Mouse (Mus musculus) kidney, postnatal 0 days (tissue): ENCODE data around the gene BC048679. TPM values are rescaled to one million over a fixed set of nuclear protein-coding genes. Genes with fewer than 3 reads are reported as not detected.

Experiments used
- ATAC-seq: fragments of 200-750 bp; cut with Nextera tagmentation; replicated peaks from 2 replicates; pipeline ENCODE4 v1.8.0; 2017; ENCODE audit warnings: low read depth, moderate number of reproducible peaks, moderate TSS enrichment, moderate library complexity; ENCODE audit not compliant: low FRiP score
- DNase-seq: peaks from one replicate; pipeline ENCODE4 v3.0.0-alpha.2; 2016; ENCODE audit warnings: low spot score
- H3K27ac ChIP-seq: fragments of 300-500 bp; sonication (generic); 2 replicates; pipeline ENCODE4 v1.5.1; 2014; ENCODE audit warnings: mild to moderate bottlenecking
- H3K27me3 ChIP-seq: fragments of 300-500 bp; sonication (generic); 2 replicates; pipeline ENCODE4 v1.6.1; 2014; ENCODE audit warnings: low read length, mixed read lengths; ENCODE audit not compliant: insufficient read depth
- H3K36me3 ChIP-seq: fragments of 300-500 bp; sonication (generic); 2 replicates; pipeline ENCODE4 v1.6.1; 2014; ENCODE audit warnings: low read length, mixed read lengths; ENCODE audit not compliant: insufficient read depth
- H3K4me1 ChIP-seq: fragments of 300-500 bp; sonication (generic); replicated peaks from 2 replicates; pipeline ENCODE4 v1.6.1; 2014; ENCODE audit warnings: antibody characterized with exemption, low read length, mixed read lengths; ENCODE audit not compliant: insufficient read depth
- H3K4me2 ChIP-seq: fragments of 300-500 bp; sonication (generic); 2 replicates; pipeline ENCODE4 v1.6.1; 2014; ENCODE audit warnings: mild to moderate bottlenecking, low read length, moderate library complexity, mixed read lengths
- H3K4me3 ChIP-seq: fragments of 300-500 bp; sonication (generic); replicated peaks from 2 replicates; pipeline ENCODE4 v1.5.1; 2014; ENCODE audit warnings: low read depth, low read length
- H3K9ac ChIP-seq: fragments of 300-500 bp; sonication (generic); 2 replicates; pipeline ENCODE4 v1.6.1; 2014; ENCODE audit warnings: low read depth, low read length
- H3K9me3 ChIP-seq: fragments of 300-500 bp; sonication (generic); replicated peaks from 2 replicates; pipeline ENCODE4 v1.6.1; 2016; ENCODE audit warnings: low read length, inconsistent platforms, mixed read lengths
- CTCF ChIP-seq: IDR thresholded peaks from 2 replicates; pipeline ENCODE4 v1.5.1; 2016; ENCODE audit warnings: antibody characterized with exemption, low read depth, mild to moderate bottlenecking, moderate library complexity
- WGBS: fragments of 180-500 bp; shearing (Covaris S2); extraction: QIAGEN DNeasy Blood & Tissue Kit; methylation state at CpG from one replicate; pipeline ENCODE4 v1.1.7; 2014; 5-methylcytosine and 5-hydroxymethylcytosine counted together
- microRNA counts: library from miRNA; unstranded; fragments of <30 nt; microRNA quantifications from one replicate; lab custom pipeline; 2015
- polyA plus RNA-seq: library from polyadenylated mRNA; unstranded; fragments of >200 nt; fragmentation: Nextera tagmentation; extraction: Ambion mirVana; gene quantifications from 2 replicates; pipeline ENCODE4 v1.2.1, GENCODE M21; 2015

Gene BC048679
- polyA plus RNA-seq, 1 experiment from 2014 or later, result not detected

DNA sequence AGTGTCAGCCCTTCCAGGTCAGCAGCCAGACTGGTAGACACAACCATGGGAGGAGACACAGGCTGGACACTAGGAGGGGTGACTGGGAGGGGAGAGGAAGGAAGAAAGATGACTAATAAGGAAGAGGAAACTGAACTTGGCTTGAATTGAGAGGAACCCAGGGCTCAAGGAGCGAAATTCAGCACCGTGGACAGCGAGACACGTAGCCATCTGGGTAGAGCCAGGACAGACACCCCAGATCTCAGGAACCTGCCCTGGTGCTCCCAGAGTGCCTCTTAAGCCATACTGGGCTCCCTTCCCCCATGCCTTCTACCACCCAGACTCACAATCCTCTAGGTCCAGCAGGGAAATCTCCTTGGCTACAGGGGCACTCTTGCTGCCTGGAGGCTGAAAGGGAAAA lies 34.0 kb downstream of the BC048679 start:
- no peak overlapping the region for H3K27ac ChIP-seq
- no peak for TF ChIP-seq CTCF
- WGBS, result 3% methylated on average over 4 of the region's 4 CpGs
- H3K27me3 ChIP-seq, result no peaks in the 10 kb centered on the region
- H3K4me2 ChIP-seq, result no peak overlapping the region
- no peak overlapping the region for H3K4me3 ChIP-seq
- H3K9ac ChIP-seq, result no peak overlapping the region
- DNase-seq (peak; percentile 70), ATAC-seq (no peak)
- no peaks in the 10 kb centered on the region for H3K9me3 ChIP-seq
- H3K4me1 ChIP-seq, result no peaks in the 10 kb centered on the region
- H3K36me3 ChIP-seq, result no peaks in the 10 kb centered on the region

DNA sequence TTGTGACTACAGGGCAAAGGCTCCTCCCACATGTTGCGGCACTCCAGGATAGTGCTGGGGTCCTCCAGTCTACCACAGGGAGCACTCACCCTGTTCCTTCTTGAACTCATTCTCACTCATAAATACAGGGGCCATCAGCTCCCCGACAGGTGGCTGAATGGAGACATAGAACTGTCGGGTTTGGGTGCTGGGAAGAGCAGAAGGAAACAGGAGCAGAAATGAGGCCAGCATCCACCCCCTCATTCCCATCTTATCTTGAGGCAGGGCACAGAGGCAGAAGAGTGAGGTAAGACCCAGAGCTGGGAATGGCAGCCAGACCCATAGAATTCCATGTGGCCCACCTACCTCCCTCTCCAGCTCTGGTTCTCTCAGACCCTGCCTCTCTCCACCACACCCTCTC lies 35.3 kb downstream of the BC048679 start:
- Histone ChIP-seq H3K4me3 (no peak overlapping the region), H3K4me1 (no peaks in the 10 kb centered on the region), H3K9me3 (no peaks in the 10 kb centered on the region), H3K9ac (no peak overlapping the region), H3K4me2 (no peak overlapping the region), H3K27me3 (no peaks in the 10 kb centered on the region), H3K27ac (no peak overlapping the region), H3K36me3 (no peaks in the 10 kb centered on the region)
- no peak for DNase-seq
- ATAC-seq, result no peak
- WGBS, result 80% methylated on average over 3 of the region's 3 CpGs
- TF ChIP-seq CTCF, result no peak

DNA sequence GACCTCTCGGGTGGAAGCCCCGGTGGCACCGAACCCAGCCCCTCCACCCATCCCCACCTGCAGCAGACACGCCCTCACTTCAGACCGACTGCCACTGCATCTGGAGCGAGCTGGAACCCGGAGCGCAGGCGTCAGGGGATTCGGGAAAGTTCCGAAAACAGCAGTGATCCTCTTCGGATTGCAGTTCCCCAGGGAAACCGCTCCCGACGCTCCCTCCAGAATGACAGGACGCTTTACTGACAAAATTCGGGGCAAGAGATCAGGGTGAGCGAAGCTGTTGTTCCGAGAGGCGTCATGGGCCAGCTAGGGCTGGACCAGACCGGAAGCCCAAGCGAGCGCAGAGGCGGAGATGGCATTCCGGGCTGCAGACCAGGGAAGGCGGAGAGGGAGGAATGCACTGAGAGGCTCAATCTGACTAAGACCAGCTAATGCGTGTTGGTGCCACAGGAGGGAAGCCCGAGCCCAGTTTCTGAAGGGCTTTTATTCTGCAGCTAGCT lies 42.9 kb downstream of the BC048679 start, which contains the start of gene Cpeb1:
TSS of gene Cpeb1 (minus strand) at position 311 of the 497 bp plus-strand sequence.
- Histone ChIP-seq H3K9me3 (no peaks in the 10 kb centered on the region), H3K4me2 (peak within 1 kb of the TSS; percentile 88), H3K27ac (no peak within 1 kb of the TSS), H3K4me1 (peaks cover 13% of the 10 kb centered on the region), H3K4me3 (peak within 1 kb of the TSS; percentile 48), H3K27me3 (peaks cover 42% of the 10 kb centered on the region), H3K9ac (peak within 1 kb of the TSS; percentile 47; the same call in 1 of the 2 replicates), H3K36me3 (no peaks in the 10 kb centered on the region)
- DNase-seq, result peak; percentile 76
- ATAC-seq, result peak; percentile 75
- under 1% methylated on average over 28 of the region's 28 CpGs for WGBS
- peak; percentile 54 for TF ChIP-seq CTCF

DNA sequence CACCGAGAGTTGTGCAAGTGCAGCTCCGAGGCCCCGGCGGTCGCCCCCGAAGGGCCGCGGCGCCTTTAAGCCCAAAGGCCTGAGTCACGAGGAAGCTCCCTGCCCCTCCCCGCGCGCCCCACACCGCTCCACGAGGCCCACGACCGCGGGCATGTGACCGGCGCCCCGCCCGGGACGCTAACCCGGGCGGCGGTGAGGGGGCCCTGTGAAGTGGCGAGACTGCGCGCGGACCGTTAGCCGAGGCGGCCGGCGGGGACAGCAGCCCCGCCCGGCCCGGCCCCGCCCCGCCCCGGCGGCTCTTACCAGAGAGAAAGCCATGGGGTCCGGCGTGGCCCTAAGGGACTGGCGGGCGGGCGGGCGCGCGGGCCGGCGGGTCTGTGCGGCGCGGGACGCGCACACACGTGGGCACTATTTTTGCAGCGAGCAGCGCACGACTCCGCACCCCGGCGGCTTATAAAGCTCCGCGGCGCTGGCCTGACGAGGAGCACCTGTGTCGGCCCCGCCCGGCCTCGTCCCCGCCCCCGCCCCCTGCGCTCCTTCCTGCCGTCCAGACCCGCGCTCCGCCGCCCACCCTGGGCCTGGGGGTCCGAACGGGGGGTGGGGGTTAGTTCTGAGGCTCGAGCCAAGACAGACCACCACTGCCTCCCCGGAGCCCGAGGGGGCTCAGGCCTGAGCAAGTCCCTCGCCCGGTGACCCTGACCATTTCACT lies 43.6 kb downstream of the BC048679 start:
- ATAC-seq (peak; percentile 58), DNase-seq (no peak)
- under 1% methylated on average over 67 of the region's 87 CpGs for WGBS
- peak overlapping the region; percentile 47; the same call in 1 of the 2 replicates for H3K9ac ChIP-seq
- no peaks in the 10 kb centered on the region for H3K36me3 ChIP-seq
- TF ChIP-seq CTCF, result no peak
- H3K4me2 ChIP-seq, result peak overlapping the region; percentile 88
- peak overlapping the region; percentile 48 for H3K4me3 ChIP-seq
- no peaks in the 10 kb centered on the region for H3K9me3 ChIP-seq
- no peak overlapping the region for H3K27ac ChIP-seq
- H3K27me3 ChIP-seq, result peaks cover 44% of the 10 kb centered on the region
- peaks cover 13% of the 10 kb centered on the region for H3K4me1 ChIP-seq

DNA sequence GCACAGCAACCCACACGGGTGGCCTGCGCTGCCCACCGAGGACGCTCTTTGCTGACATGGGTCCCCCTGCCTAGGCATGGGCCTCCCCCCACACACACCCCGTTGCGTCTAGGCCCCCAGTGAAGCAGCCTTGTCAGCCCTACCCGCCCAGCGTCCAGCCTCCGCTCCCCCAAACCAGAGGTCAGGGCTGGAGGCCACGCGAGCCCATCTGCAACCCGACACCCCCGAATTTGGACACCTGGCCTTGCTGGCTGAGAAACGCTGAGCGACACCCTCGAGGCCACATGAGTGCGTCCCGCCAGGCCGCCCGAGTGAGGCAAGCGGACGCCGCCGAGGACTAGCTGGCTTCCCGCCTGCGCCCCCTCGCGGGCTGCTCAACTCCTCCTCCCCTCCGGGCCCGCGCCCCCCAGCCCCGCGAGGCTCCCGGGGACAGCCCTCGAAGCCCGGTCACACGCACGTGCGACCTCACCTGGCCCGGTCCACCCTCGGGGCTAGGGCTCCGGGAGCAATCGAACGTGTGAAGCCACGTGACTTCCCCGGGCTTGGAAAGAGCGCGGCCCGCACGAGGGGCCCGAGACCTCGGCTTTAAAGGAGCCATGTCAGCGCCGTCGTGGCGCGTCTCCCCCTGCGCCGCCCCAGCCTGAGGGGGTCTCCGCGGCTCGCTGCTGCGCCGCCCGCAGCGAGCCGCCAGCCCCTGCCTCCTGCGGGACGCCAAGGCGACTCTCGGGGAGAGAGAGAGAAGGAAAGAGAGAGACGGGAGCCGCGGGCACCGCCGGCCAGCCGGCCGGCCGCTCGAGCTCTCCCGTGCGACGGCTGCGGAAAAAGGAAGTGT lies 44.4 kb downstream of the BC048679 start:
- Histone ChIP-seq H3K9me3 (no peaks in the 10 kb centered on the region), H3K4me3 (peak overlapping the region; percentile 48), H3K27ac (no peak overlapping the region), H3K36me3 (no peaks in the 10 kb centered on the region), H3K9ac (no peak overlapping the region), H3K4me1 (peaks cover 13% of the 10 kb centered on the region), H3K27me3 (peaks cover 44% of the 10 kb centered on the region), H3K4me2 (peak overlapping the region; percentile 88)
- WGBS, result 2% methylated on average over 84 of the region's 84 CpGs
- DNase-seq, result peak; percentile 25
- peak; percentile 21; the same call in 1 of the 2 replicates for ATAC-seq
- TF ChIP-seq CTCF, result peak; percentile 30; the same call in 1 of the 2 replicates

DNA sequence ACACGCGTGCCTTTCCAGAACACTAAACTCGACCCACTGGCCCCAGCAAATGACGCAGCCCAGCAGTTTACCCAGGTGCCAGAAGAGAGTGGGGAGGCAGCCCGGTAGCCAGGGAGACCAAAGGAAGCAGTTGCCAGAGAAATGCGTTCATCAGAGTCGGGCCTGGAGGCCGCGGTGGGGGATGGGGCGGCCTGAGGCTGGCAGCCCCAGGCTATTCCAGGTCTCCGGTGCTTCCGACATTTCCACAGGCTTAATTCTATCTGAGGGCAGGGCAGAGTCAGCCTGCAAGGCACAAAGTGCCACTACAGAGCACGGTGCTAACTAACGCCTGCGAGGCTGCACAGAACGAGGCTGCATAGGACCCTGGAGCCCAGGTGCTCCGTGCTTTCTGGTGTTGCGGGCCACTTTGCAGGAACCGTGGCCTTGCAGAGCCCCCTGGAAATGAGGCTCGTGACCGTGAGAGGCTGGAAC lies 45.1 kb downstream of the BC048679 start:
- Histone ChIP-seq H3K27me3 (peaks cover 44% of the 10 kb centered on the region), H3K9me3 (no peaks in the 10 kb centered on the region), H3K36me3 (no peaks in the 10 kb centered on the region), H3K4me1 (peaks cover 13% of the 10 kb centered on the region), H3K4me3 (no peak overlapping the region), H3K27ac (no peak overlapping the region), H3K9ac (no peak overlapping the region), H3K4me2 (peak overlapping the region; percentile 88; the same call in 1 of the 2 replicates)
- 3% methylated on average over 21 of the region's 21 CpGs for WGBS
- TF ChIP-seq CTCF, result no peak
- no peak for DNase-seq
- no peak for ATAC-seq

MicroRNAs within 50 kb of the gene (microRNA counts, 519-probe panel; counts per million panel counts)
- microRNA mmu-miR-1839-3p (lab: Ali Mortazavi, UCI) (330 counts per million, percentile 68 among the panel's probes with 10 or more counts), microRNA mmu-miR-1839-5p (lab: Ali Mortazavi, UCI) (4,375 counts per million, percentile 77 among the panel's probes with 10 or more counts)

Other genes with a start within 250 kb of the BC048679 start
- 1,280 and 1,501 TPM in 2 replicates for gene Rps17, start 153.0 kb downstream of the BC048679 start, polyA plus RNA-seq
- gene Cpeb1, start 42.8 kb downstream of the BC048679 start, polyA plus RNA-seq, result 0.39 and 0.80 TPM in 2 replicates
- gene Ap3b2, start 4.4 kb downstream of the BC048679 start, polyA plus RNA-seq, result 0.26 and 0.31 TPM in 2 replicates
- 0.04 and 0.05 TPM in 2 replicates for gene Fsd2, start 68.7 kb upstream of the BC048679 start, polyA plus RNA-seq
- gene Whamm, start 73.0 kb upstream of the BC048679 start, polyA plus RNA-seq, result 5.1 and 5.7 TPM in 2 replicates
- 8.2 and 8.4 TPM in 2 replicates for gene Homer2, start 209.2 kb upstream of the BC048679 start, polyA plus RNA-seq